Mouse (Mus musculus) left cerebral cortex, adult 6 months (tissue): ENCODE measurements around the gene Hmbs. TPM values are rescaled to one million over a fixed set of nuclear protein-coding genes. Genes with fewer than 3 reads are reported as not detected.

Experiments
- long read RNA-seq, 2 experiments: library from polyadenylated mRNA; unstranded; transcript quantifications; one replicate each; pipeline ENCODE4 v2.0.0; 2019 to 2020
- polyA plus RNA-seq: library from polyadenylated mRNA; unstranded; fragments of <200 nt; fragmentation: Nextera tagmentation; gene quantifications from 2 replicates; pipeline ENCODE4 v1.2.3, GENCODE M21; 2021

Hmbs gene
- 26.9 and 35.2 TPM in 2 replicates for polyA plus RNA-seq
- long read RNA-seq, experiment 1, transcript Hmbs-201 (14 exons, 1,605 nt), result major isoform, 111 of 130 reads
- long read RNA-seq, experiment 1, partial matches to known transcripts, result 9 of 130 reads
- long read RNA-seq, experiment 1, other reads (novel, unspliced or antisense), result 9 of 130 reads
- long read RNA-seq, experiment 2, transcript Hmbs-201 (14 exons, 1,605 nt), result major isoform, 18 of 29 reads
- long read RNA-seq, experiment 2, partial matches to known transcripts, result 1 of 29 reads
- long read RNA-seq, experiment 2, other reads (novel, unspliced or antisense), result 10 of 29 reads

GRCm38 (mm10) chr9:44343781-44344421 lies at the start of gene Hmbs:
Gene Hmbs (minus strand): TSS chr9:44344228.

DNA sequence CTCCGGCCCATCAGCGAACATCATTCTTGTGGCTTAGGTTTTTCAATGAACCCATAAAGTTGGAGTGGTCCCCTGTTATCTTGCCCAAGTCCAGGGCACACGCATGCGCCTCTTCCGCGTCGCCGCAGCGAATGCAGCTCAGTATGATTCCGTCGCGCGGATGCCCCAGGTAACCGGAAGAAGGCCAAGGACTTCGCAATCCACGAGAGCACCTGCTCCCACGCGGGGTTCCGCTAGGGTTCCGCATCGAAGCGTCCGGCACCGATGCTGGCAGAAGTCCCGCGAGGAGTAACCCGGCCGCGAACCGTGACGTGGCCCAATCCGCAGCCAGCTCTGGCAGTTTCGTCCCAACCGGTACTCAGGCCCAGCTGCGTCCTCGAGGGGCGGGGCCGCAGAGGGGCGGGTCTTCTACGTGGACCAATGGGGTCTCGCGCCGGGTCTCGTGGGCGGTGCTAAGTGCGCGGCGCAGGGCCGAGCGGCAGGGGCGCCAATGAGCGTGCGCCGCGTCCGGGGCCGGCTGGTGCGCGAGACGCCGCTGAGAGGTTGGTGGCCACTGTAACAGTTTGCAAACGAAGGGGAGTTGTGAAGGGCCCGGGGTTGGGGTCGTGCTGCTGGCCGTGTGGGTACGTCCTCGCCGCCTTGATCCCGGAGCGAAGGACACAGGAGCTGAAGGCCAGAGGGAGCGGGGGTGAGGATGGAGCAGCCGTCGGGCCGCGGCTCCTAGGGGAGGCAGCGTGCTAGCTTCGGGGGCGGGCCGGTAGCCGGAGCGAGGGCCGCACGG lies 35.2 kb upstream of the Hmbs start, which contains the start of gene Hyou1:
Gene Hyou1, plus strand, starts transcription at position 437 of the 781 bp plus-strand sequence.

GRCm38 (mm10) chr9:44361190-44361917 lies 17.3 kb upstream of the Hmbs start, which contains the start of gene Vps11:
Gene Vps11 (minus strand): TSS chr9:44361670.

DNA sequence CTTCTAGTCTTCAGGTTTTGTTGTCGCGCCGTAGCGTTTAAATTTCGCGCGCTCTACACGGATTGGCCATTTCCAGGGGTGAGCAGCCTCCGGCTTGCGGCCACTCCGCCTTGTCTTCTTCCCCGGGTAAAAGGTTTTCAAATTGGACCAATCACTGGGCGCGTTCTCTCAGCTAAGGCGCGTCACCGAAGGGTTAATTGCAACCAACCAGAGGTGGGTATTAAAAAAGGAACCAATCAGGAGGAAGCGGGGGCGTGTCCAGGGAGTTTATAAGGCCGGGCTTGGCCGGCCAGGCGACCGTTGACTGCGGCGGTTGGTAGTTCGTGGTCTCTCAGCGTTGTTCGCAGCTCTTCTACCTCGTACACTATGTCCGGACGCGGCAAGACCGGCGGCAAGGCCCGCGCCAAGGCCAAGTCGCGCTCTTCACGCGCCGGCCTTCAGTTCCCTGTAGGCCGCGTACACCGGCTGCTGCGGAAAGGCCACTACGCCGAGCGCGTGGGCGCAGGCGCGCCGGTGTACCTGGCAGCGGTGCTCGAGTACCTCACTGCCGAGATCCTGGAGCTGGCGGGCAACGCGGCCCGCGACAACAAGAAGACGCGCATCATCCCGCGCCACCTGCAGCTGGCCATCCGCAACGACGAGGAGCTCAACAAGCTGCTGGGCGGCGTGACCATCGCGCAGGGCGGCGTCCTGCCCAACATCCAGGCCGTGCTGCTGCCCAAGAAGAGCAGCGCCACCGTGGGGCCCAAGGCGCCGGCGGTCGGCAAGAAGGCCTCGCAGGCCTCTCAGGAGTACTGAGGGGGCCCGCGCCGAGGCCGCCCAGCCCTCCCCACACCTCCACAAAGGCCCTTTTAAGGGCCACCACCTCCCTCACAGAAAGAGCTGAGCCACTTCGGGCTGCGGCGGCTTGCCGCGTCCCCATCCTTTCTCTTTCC lies 9.4 kb downstream of the Hmbs start, which contains the start of gene H2afx:
Gene H2afx, plus strand, starts transcription at position 299 of the 935 bp plus-strand sequence.

DNA sequence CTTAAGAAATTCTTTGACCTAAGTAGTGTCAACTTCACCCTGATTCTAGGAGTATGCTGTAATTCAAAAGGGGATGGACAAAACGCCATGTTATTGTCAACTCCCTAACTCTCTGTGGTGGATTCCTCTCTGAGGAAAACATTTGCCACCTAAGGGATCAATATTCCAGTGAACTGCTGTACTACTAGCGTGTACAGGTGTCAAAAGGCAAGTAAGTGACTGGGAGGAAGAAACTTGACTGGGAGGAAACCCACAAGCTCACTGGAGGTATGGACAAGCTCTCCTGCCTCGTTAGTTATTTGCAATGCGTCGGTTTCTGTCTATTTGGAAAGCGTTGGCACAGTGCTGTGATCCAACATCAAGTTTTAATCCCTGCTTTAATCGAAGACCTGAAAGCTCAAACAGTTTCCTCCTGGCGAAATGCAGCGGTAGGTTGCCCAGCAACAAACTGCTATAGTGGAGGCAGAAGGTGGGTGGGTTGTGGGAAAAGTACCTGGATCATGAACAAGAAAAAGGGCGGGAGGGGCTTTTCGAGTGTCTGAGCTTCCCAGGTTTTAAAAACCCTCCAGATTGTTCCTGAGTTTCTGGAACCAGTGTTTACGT lies 18.2 kb downstream of the Hmbs start, which contains the start of gene Dpagt1:
Gene Dpagt1, plus strand, starts transcription at position 252 of the 603 bp plus-strand sequence.

GRCm38 (mm10) chr9:44319887-44320798 lies 23.9 kb downstream of the Hmbs start, which contains the start of gene C2cd2l:
Gene C2cd2l (minus strand): TSS chr9:44320285.

GRCm38 (mm10) chr9:44305466-44306079 lies 38.5 kb downstream of the Hmbs start, which contains the start of gene Hinfp:
Gene Hinfp (minus strand): TSS chr9:44305671.

DNA sequence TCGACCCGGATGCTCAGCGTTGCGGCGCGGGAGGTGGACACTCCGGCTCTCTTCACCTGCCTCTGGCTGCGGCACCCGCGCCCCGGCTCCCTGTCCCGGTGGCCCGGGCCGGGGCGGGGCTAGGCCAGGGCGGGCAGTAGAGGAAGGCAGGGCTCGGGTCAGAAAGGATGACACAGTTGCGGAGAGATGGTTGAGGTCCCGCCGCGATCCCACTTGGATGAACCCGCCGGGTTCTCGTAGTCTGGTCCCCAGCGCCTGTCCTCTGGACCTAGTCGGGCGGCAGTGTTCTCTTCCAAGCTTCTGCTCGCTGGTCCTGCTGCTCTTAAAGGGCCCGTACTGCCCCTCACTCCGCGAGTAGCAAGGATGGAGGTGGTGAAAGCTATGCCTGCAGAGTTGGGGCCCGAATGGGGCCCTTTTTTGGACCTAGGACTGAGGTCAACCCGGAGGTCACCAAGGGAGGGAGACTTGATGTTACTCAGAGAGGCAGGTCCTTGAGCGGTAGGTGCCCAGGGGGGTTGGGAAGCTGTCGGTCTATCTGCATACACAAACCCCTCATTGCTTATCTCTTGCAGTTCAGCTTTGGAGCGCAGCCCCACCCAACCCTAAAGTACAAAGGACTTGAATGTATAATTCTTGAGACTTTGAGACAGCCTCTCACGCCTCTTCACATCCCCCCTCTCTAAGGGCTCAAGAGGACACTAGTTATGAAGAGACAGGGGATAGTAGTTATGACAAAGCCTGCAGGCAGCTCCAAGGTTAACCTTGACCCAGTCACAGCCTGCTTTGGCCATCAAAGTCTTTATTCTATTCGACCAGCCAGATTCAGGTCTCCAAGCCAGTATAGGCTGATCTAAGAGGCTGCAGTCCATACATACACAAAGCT lies 55.7 kb downstream of the Hmbs start, which contains the start of gene Abcg4:
Gene Abcg4, minus strand, starts transcription at position 540 of the 883 bp plus-strand sequence.

Other genes with a start within 250 kb of the Hmbs start
- 0.04 and 0.09 TPM in 2 replicates for gene Mfrp, start 242.5 kb downstream of the Hmbs start, polyA plus RNA-seq
- 25.1 and 31.8 TPM in 2 replicates for gene C1qtnf5, start 237.0 kb downstream of the Hmbs start, polyA plus RNA-seq
- 0.18 and 0.23 TPM in 2 replicates for gene Gm49380, start 230.7 kb downstream of the Hmbs start, polyA plus RNA-seq
- gene Rnf26, start 230.7 kb downstream of the Hmbs start, polyA plus RNA-seq, result 9.9 and 25.8 TPM in 2 replicates
- 3.0 and 4.2 TPM in 2 replicates for gene Mcam, start 209.8 kb downstream of the Hmbs start, polyA plus RNA-seq
- 8.2 and 8.3 TPM in 2 replicates for gene Cbl, start 110.2 kb downstream of the Hmbs start, polyA plus RNA-seq
- gene Ccdc153, start 103.6 kb downstream of the Hmbs start, polyA plus RNA-seq, result 5.5 and 6.3 TPM in 2 replicates
- 0.29 and 0.55 TPM in 2 replicates for gene Pdzd3, start 92.8 kb downstream of the Hmbs start, polyA plus RNA-seq
- 3.7 and 6.2 TPM in 2 replicates for gene Nlrx1, start 75.6 kb downstream of the Hmbs start, polyA plus RNA-seq
- gene Abcg4, start 55.6 kb downstream of the Hmbs start, polyA plus RNA-seq, result 16.5 and 27.8 TPM in 2 replicates
- gene Hinfp, start 38.6 kb downstream of the Hmbs start, polyA plus RNA-seq, result 3.3 and 4.6 TPM in 2 replicates
- gene C2cd2l, start 23.9 kb downstream of the Hmbs start, polyA plus RNA-seq, result 18.2 and 67.4 TPM in 2 replicates
- 8.7 and 14.8 TPM in 2 replicates for gene Dpagt1, start 18.2 kb downstream of the Hmbs start, polyA plus RNA-seq
- 41.4 and 74.1 TPM in 2 replicates for gene H2afx, start 9.5 kb downstream of the Hmbs start, polyA plus RNA-seq
- 40.5 and 45.1 TPM in 2 replicates for gene Vps11, start 17.4 kb upstream of the Hmbs start, polyA plus RNA-seq
- gene Hyou1, start 35.3 kb upstream of the Hmbs start, polyA plus RNA-seq, result 15.2 and 19.6 TPM in 2 replicates
- gene Slc37a4, start 52.6 kb upstream of the Hmbs start, polyA plus RNA-seq, result 21.9 and 23.6 TPM in 2 replicates
- gene Rps25, start 62.9 kb upstream of the Hmbs start, polyA plus RNA-seq, result 1,852 and 1,982 TPM in 2 replicates
- 159 and 195 TPM in 2 replicates for gene Trappc4, start 63.4 kb upstream of the Hmbs start, polyA plus RNA-seq
- 5.6 and 7.5 TPM in 2 replicates for gene Ccdc84, start 74.3 kb upstream of the Hmbs start, polyA plus RNA-seq
- gene Foxr1, start 96.9 kb upstream of the Hmbs start, polyA plus RNA-seq, result not detected in 2 replicates
- gene Upk2, start 110.7 kb upstream of the Hmbs start, polyA plus RNA-seq, result not detected in 2 replicates
- gene Bcl9l, start 138.6 kb upstream of the Hmbs start, polyA plus RNA-seq, result 3.7 and 5.7 TPM in 2 replicates
- not detected in 2 replicates for gene Cxcr5, start 217.6 kb upstream of the Hmbs start, polyA plus RNA-seq